Mouse (Mus musculus) forebrain, postnatal 0 days (tissue): ENCODE data around the gene Zdhhc23. TPM values are rescaled to one million over a fixed set of nuclear protein-coding genes. Genes with fewer than 3 reads are reported as not detected.

Experiments
- ATAC-seq: fragments of 200-750 bp; cut with Nextera tagmentation; 2 replicates; pipeline ENCODE4 v1.8.0; 2017; ENCODE audit warnings: mild to moderate bottlenecking, moderate library complexity
- DNase-seq: peaks from one replicate; pipeline ENCODE4 v3.0.0-alpha.2; 2015
- H3K27ac ChIP-seq: fragments of 300-500 bp; sonication (generic); 2 replicates; pipeline ENCODE4 v1.5.1; 2014; ENCODE audit warnings: low read depth, mild to moderate bottlenecking, antibody characterized with exemption, low read length, moderate library complexity, mixed read lengths
- H3K27me3 ChIP-seq: fragments of 300-500 bp; sonication (generic); 2 replicates; pipeline ENCODE4 v1.6.1; 2014; ENCODE audit warnings: mild to moderate bottlenecking, low read length, mixed read lengths; ENCODE audit not compliant: insufficient read depth
- H3K36me3 ChIP-seq: fragments of 300-500 bp; sonication (generic); 2 replicates; pipeline ENCODE4 v1.6.1; 2014; ENCODE audit warnings: mild to moderate bottlenecking, moderate library complexity; ENCODE audit not compliant: insufficient read depth
- H3K4me1 ChIP-seq: fragments of 300-500 bp; sonication (generic); 2 replicates; pipeline ENCODE4 v1.6.1; 2014; ENCODE audit warnings: antibody characterized with exemption; ENCODE audit not compliant: insufficient read depth
- H3K4me2 ChIP-seq: fragments of 300-500 bp; sonication (generic); 2 replicates; pipeline ENCODE4 v1.6.1; 2014; ENCODE audit warnings: low read depth, mild to moderate bottlenecking, moderate library complexity
- H3K4me3 ChIP-seq: fragments of 300-500 bp; sonication (generic); 2 replicates; pipeline ENCODE4 v1.5.1; 2014; ENCODE audit warnings: low read depth, low read length, mixed read lengths
- H3K9ac ChIP-seq: fragments of 300-500 bp; sonication (generic); 2 replicates; pipeline ENCODE4 v1.6.1; 2014; ENCODE audit warnings: mild to moderate bottlenecking
- H3K9me3 ChIP-seq: fragments of 300-500 bp; sonication (generic); 2 replicates; pipeline ENCODE4 v1.6.1; 2016; ENCODE audit warnings: low read length
- CTCF ChIP-seq: sonication (generic); IDR thresholded peaks from 2 replicates; pipeline ENCODE4 v1.5.1; 2016; ENCODE audit warnings: antibody characterized with exemption, control low read depth, low read depth
- WGBS: fragments of 180-500 bp; shearing (Covaris S2); extraction: QIAGEN DNeasy Blood & Tissue Kit; methylation state at CpG from one replicate; pipeline ENCODE4 v1.1.7; 2014; 5-methylcytosine and 5-hydroxymethylcytosine counted together
- polyA plus RNA-seq: library from polyadenylated mRNA; unstranded; fragments of >200 nt; fragmentation: Nextera tagmentation; extraction: Ambion mirVana; gene quantifications from 2 replicates; pipeline ENCODE4 v1.2.1, GENCODE M21; 2015
- total RNA-seq: library from RNA; depleted of rRNA; stranded (reverse); fragments of >200 nt; gene quantifications from 2 replicates; pipeline ENCODE4 v1.2.3, GENCODE M21; 2014

Zdhhc23 gene
- total and polyA plus RNA-seq, 2 experiments from 2014 or later = 5.4 to 9.0 TPM

DNA sequence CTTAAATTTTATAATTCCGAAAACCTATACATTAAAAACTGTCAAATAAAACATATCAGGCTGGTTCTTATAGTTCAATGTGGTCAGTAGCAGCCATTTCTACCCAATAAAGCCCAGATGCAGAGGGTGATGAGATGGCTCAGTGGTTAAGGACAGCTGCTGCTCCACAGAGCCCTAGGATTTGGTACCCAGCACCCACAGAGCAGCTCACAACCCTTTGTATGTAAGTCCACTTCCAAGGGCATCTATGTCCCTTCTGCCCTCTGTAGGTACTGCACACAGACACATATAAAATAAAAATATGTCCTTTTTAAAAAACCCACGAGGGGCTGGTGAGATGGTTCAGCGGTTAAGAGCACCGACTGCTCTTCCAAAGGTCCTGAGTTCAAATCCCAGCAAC lies 6.7 kb upstream of the Zdhhc23 start:
- no peak overlapping the region for H3K4me2 ChIP-seq
- no peaks in the 10 kb centered on the region for H3K4me1 ChIP-seq
- no peaks in the 10 kb centered on the region for H3K36me3 ChIP-seq
- no peak for ATAC-seq
- TF ChIP-seq CTCF = no peak
- no peak overlapping the region for H3K9ac ChIP-seq
- H3K4me3 ChIP-seq = no peak overlapping the region
- WGBS = 95% methylated on average over 4 of the region's 4 CpGs
- no peaks in the 10 kb centered on the region for H3K9me3 ChIP-seq
- H3K27me3 ChIP-seq = no peaks in the 10 kb centered on the region
- DNase-seq = no peak
- no peak overlapping the region for H3K27ac ChIP-seq

DNA sequence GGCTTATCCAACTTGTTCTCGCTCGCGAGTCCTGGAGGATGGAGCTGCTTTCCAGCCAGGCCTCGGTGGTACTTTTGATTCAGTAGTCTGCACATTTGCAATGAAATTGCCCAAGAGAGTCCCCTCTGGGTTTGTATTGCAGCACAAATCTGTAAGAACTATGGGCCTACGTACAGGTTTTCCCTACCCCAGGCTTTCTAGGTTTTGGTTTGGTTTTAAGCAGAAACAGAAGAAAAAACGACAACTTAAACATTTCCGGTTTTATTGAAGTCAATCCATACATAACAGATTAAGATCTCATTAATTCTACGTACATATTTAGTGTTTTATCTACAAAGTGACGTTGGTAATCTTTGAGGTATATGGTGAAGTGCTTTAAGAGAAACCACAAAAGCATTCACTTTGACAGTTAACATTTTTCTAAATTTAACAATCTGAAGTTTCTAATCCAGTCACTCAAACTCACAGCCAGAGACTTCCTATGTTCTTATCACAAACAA lies 569 bp upstream of the Zdhhc23 start:
- Histone ChIP-seq H3K4me3 (peak overlapping the region; percentile 77), H3K4me1 (no peaks in the 10 kb centered on the region), H3K9ac (peak overlapping the region; percentile 64), H3K9me3 (no peaks in the 10 kb centered on the region), H3K4me2 (peak overlapping the region; percentile 98), H3K36me3 (no peaks in the 10 kb centered on the region), H3K27me3 (no peaks in the 10 kb centered on the region), H3K27ac (no peak overlapping the region)
- TF ChIP-seq CTCF = no peak
- DNase-seq (peak; percentile 43), ATAC-seq (no peak; the same call in 1 of the 2 replicates)
- WGBS = 29% methylated on average over 9 of the region's 9 CpGs

DNA sequence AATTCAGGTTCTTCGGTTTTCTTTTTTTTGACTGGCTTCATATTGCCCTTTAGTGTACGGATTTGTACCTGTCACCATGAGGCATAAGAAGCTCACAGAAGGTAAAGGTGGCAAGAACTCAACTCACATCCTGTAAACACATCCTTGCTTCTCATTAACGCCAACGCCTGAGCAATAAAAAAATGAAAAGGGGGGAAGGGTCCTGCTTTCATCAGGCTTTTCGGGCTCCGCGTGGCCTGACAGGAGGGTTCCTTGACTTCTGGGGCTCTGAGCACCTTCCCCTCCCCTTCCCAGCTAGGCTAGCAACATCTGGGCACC lies 622 bp downstream of the Zdhhc23 start:
- Histone ChIP-seq H3K9ac (peak overlapping the region; percentile 64), H3K36me3 (no peaks in the 10 kb centered on the region), H3K27ac (no peak overlapping the region), H3K4me3 (peak overlapping the region; percentile 77), H3K9me3 (no peaks in the 10 kb centered on the region), H3K4me2 (peak overlapping the region; percentile 98), H3K27me3 (no peaks in the 10 kb centered on the region), H3K4me1 (no peaks in the 10 kb centered on the region)
- WGBS = 13% methylated on average over 7 of the region's 7 CpGs
- no peak for ATAC-seq
- DNase-seq = peak; percentile 38
- no peak for TF ChIP-seq CTCF

DNA sequence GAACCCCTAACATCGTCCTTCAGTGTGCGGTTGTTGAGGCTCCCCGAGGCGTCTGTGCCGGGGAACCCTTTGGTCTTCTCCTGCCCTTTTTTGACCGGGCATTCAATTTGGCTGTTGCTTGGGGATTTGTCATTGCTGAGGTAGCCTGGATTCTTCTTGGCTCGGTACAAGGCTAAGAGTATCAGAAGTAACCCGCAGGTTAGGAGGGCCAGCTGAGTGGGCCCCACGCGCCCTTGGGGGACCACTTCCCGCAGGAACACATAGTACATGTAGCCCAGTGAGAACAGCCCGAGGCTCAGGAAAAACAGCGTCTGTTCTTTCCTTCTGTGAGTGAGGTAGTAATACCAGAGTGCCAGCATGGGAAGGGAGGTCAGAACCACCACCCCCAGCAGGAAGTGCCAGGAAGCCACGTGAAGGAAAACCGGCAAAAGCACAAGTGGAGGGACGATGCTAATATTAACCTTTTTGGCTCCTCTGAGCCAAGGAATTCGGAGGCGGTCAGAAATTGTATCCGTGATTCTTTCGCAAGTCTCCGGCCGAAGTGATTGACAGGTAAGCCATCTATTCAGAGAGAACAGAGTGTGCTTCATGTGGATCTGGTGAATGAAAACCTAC lies 5.9 kb downstream of the Zdhhc23 start:
- no peak for TF ChIP-seq CTCF
- Histone ChIP-seq H3K4me3 (no peak overlapping the region), H3K27ac (no peak overlapping the region), H3K9me3 (no peaks in the 10 kb centered on the region), H3K27me3 (no peaks in the 10 kb centered on the region), H3K36me3 (peaks cover 7% of the 10 kb centered on the region), H3K9ac (no peak overlapping the region), H3K4me1 (no peaks in the 10 kb centered on the region), H3K4me2 (no peak overlapping the region)
- no peak for ATAC-seq
- whole genome bisulfite sequencing = 82% methylated on average over 22 of the region's 22 CpGs
- no peak for DNase-seq

DNA sequence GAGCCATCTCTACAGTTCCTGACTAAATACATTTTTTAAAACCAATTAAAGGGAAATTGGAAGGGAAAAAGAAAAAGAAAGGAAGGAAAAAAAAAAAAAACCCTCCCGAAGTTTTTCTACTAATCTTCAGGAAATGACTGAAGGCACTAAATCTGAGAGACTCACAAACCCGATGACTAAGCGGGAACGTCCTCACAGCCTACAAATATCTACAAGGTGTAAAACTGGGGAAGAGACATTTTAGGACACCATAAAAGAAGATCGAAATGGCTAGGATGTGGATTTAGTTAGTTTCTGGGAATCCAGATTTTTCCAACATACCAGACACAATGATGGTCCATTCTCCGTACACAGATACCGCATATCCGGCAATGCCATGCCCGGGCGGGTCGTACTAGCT lies 6.4 kb downstream of the Zdhhc23 start:
- H3K4me3 ChIP-seq = no peak overlapping the region
- no peak for ATAC-seq
- no peaks in the 10 kb centered on the region for H3K4me1 ChIP-seq
- H3K27ac ChIP-seq = no peak overlapping the region
- H3K27me3 ChIP-seq = no peaks in the 10 kb centered on the region
- H3K36me3 ChIP-seq = peaks cover 11% of the 10 kb centered on the region
- 96% methylated on average over 11 of the region's 11 CpGs for WGBS
- H3K9ac ChIP-seq = no peak overlapping the region
- H3K9me3 ChIP-seq = no peaks in the 10 kb centered on the region
- no peak for DNase-seq
- no peak for TF ChIP-seq CTCF
- no peak overlapping the region for H3K4me2 ChIP-seq

DNA sequence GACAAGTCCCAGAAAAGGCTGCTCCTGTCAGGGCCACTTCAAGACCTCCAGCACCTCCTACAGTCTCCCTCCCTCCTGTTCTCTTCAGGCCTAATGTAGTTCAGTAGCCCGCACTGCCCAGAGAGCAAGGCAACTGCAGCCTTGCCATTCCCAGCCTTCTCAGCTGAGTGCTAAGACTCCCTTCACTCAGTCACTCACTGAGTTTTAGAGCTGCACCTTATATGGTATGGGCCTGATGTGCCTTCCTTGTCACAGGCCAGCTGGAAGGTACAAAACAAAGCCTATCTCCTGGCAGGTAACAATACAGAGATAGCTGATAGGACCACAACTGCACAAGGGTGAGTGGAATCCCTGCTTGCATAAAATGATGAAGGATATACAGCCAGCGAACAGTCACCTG lies 7.2 kb downstream of the Zdhhc23 start:
- no peak overlapping the region for H3K4me3 ChIP-seq
- ATAC-seq (no peak), DNase-seq (no peak)
- WGBS = 96% methylated on average over 2 of the region's 2 CpGs
- no peaks in the 10 kb centered on the region for H3K4me1 ChIP-seq
- H3K36me3 ChIP-seq = peaks cover 18% of the 10 kb centered on the region
- TF ChIP-seq CTCF = no peak
- H3K27ac ChIP-seq = no peak overlapping the region
- H3K4me2 ChIP-seq = no peak overlapping the region
- H3K27me3 ChIP-seq = no peaks in the 10 kb centered on the region
- H3K9ac ChIP-seq = no peak overlapping the region
- H3K9me3 ChIP-seq = no peaks in the 10 kb centered on the region

DNA sequence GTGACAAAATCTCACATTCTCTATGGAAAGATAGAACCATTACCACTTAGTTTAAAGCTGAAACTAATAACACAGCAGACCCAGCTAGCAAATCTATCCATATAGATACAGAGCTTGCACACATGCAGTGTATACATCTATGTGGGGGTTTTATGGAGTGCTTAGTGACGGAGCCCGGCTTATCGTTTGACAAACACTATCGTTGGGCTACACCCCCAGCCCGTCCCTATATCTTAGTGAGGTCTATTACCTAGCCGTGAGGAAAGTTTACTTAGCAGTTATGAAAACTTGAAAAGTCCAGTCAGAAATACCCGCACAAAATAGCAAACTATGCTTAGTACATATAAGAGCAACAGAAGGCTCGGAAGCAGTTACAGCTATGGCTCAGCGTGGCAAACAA lies 7.8 kb downstream of the Zdhhc23 start:
- no peak overlapping the region for H3K4me2 ChIP-seq

DNA sequence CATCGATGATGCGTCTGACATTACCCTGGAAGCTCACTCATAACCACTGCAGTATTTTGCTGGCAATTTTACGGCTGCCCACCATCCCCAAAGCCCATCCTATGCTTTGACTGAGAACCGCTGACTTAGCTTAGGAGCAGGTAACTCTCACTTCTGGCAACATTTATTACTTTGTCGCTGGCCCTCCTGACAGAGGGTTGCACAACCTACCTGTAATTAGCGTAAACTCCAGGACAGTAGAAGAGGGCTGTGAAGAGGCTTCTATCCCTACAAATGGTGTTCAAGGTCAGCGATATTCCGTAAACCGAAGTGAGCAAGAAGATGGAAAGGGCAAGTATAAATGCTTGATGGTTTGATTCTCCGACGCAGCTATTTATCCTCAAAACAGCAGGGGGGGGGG lies 8.4 kb downstream of the Zdhhc23 start:
- Histone ChIP-seq H3K9ac (no peak overlapping the region), H3K4me3 (no peak overlapping the region), H3K4me2 (no peak overlapping the region), H3K27ac (no peak overlapping the region), H3K9me3 (no peaks in the 10 kb centered on the region), H3K36me3 (peaks cover 18% of the 10 kb centered on the region), H3K4me1 (no peaks in the 10 kb centered on the region), H3K27me3 (no peaks in the 10 kb centered on the region)
- WGBS = 95% methylated on average over 11 of the region's 11 CpGs
- no peak for TF ChIP-seq CTCF
- ATAC-seq (no peak), DNase-seq (no peak)

More for the DNA sequence above, 7.8 kb downstream of the Zdhhc23 start:
- peaks cover 18% of the 10 kb centered on the region for H3K36me3 ChIP-seq
- H3K27me3 ChIP-seq = no peaks in the 10 kb centered on the region
- no peaks in the 10 kb centered on the region for H3K9me3 ChIP-seq
- TF ChIP-seq CTCF = no peak
- DNase-seq (no peak), ATAC-seq (no peak)
- H3K27ac ChIP-seq = no peak overlapping the region
- WGBS = 94% methylated on average over 9 of the region's 9 CpGs
- no peak overlapping the region for H3K4me3 ChIP-seq
- H3K4me1 ChIP-seq = no peaks in the 10 kb centered on the region
- no peak overlapping the region for H3K9ac ChIP-seq
